Mouse (Mus musculus) right cerebral cortex, postnatal 14 days (tissue): ENCODE results near the gene Pidd1.
A peak's percentile ranks its signal among the peaks of the same experiment; 100 is the strongest.

Experiments used
- DNase-seq: peaks from one replicate; pipeline ENCODE4 v3.0.0; 2022

Gene Pidd1

GRCm38 (mm10) chr7:141434464-141434863, 9.4 kb downstream of the Pidd1 start:
- DNase-seq: no peak

GRCm38 (mm10) chr7:141433517-141434400, 10.1 kb downstream of the Pidd1 start:
- no peak for DNase-seq

GRCm38 (mm10) chr7:141432741-141433516, 10.9 kb downstream of the Pidd1 start:
- DNase-seq: no peak

GRCm38 (mm10) chr7:141432186-141432611, 11.6 kb downstream of the Pidd1 start:
- DNase-seq: no peak

- no peak for DNase-seq
Observed at GRCm38 (mm10) chr7:141431434-141432185, 12.2 kb downstream of the Pidd1 start.

- no peak for DNase-seq
Observed at GRCm38 (mm10) chr7:141430585-141431240, 13.1 kb downstream of the Pidd1 start.

GRCm38 (mm10) chr7:141429840-141430584, 13.8 kb downstream of the Pidd1 start:
- DNase-seq: no peak

GRCm38 (mm10) chr7:141429310-141429709, 14.5 kb downstream of the Pidd1 start, which contains the start of gene Cend1:
Cend1 (minus strand) TSS chr7:141429491.
- DNase-seq: peak; percentile 84

- no peak for DNase-seq
Observed at GRCm38 (mm10) chr7:141428701-141429100, 15.1 kb downstream of the Pidd1 start.

GRCm38 (mm10) chr7:141426948-141427730, 16.7 kb downstream of the Pidd1 start:
- DNase-seq: no peak

GRCm38 (mm10) chr7:141423811-141424210, 20.0 kb downstream of the Pidd1 start:
- DNase-seq: no peak

- DNase-seq: no peak
Observed at GRCm38 (mm10) chr7:141420030-141420702, 23.7 kb downstream of the Pidd1 start.

- DNase-seq: peak; percentile 73
Observed at GRCm38 (mm10) chr7:141418970-141419369, 24.9 kb downstream of the Pidd1 start.

- no peak for DNase-seq
Observed at GRCm38 (mm10) chr7:141417731-141418681, 25.8 kb downstream of the Pidd1 start.

- DNase-seq: no peak
Observed at GRCm38 (mm10) chr7:141416144-141416841, 27.5 kb downstream of the Pidd1 start.

GRCm38 (mm10) chr7:141413809-141414584, 29.8 kb downstream of the Pidd1 start, which contains the start of gene Gatd1:
Gatd1 (minus strand) TSS chr7:141414136.
- DNase-seq: peak; percentile 100

GRCm38 (mm10) chr7:141413331-141413730, 30.5 kb downstream of the Pidd1 start:
- no peak for DNase-seq
